Mouse (Mus musculus) heart, embryonic 15.5 days (tissue): ENCODE results near the gene Slc7a5. TPM values are rescaled to one million over a fixed set of nuclear protein-coding genes. Genes with fewer than 3 reads are reported as not detected.
A peak's percentile ranks its signal among the peaks of the same experiment; 100 is the strongest.

Source experiments
- ATAC-seq: fragments of 200-750 bp; cut with Nextera tagmentation; replicated peaks from 2 replicates; pipeline ENCODE4 v1.8.0; 2017; ENCODE audit warnings: low read depth, moderate TSS enrichment; ENCODE audit not compliant: insufficient number of reproducible peaks, insufficient read depth, low FRiP score
- H3K27ac ChIP-seq: fragments of 300-500 bp; sonication (generic); 2 replicates; pipeline ENCODE4 v1.5.1; 2015; ENCODE audit warnings: mild to moderate bottlenecking, inconsistent platforms
- H3K27me3 ChIP-seq: fragments of 300-500 bp; sonication (generic); 2 replicates; pipeline ENCODE4 v1.6.1; 2015; ENCODE audit warnings: inconsistent platforms
- H3K36me3 ChIP-seq: fragments of 300-500 bp; sonication (generic); 2 replicates; pipeline ENCODE4 v1.6.1; 2015; ENCODE audit warnings: mild to moderate bottlenecking, inconsistent platforms
- H3K4me1 ChIP-seq: fragments of 300-500 bp; sonication (generic); replicated peaks from 2 replicates; pipeline ENCODE4 v1.6.1; 2015; ENCODE audit warnings: inconsistent platforms
- H3K4me2 ChIP-seq: fragments of 300-500 bp; sonication (generic); 2 replicates; pipeline ENCODE4 v1.6.1; 2015; ENCODE audit warnings: inconsistent platforms, mild to moderate bottlenecking, moderate library complexity
- H3K4me3 ChIP-seq: fragments of 300-500 bp; sonication (generic); 2 replicates; pipeline ENCODE4 v1.5.1; 2015; ENCODE audit warnings: mild to moderate bottlenecking, inconsistent platforms
- H3K9ac ChIP-seq: fragments of 300-500 bp; sonication (generic); 2 replicates; pipeline ENCODE4 v1.6.1; 2015; ENCODE audit warnings: mild to moderate bottlenecking, inconsistent platforms
- H3K9me3 ChIP-seq: fragments of 300-500 bp; sonication (generic); replicated peaks from 2 replicates; pipeline ENCODE4 v1.6.1; 2016; ENCODE audit warnings: inconsistent platforms
- WGBS: fragments of 180-500 bp; shearing (Covaris S2); methylation state at CpG from one replicate; pipeline ENCODE4 v1.1.7; 2015; ENCODE audit warnings: mixed read lengths; 5-methylcytosine and 5-hydroxymethylcytosine counted together
- polyA plus RNA-seq: library from polyadenylated mRNA; unstranded; fragments of >200 nt; fragmentation: Nextera tagmentation; extraction: Ambion mirVana; gene quantifications from 2 replicates; pipeline ENCODE4 v1.2.1, GENCODE M21; 2015

The Slc7a5 gene
- polyA plus RNA-seq, 1 experiment from 2014 or later: 12.0 TPM

DNA sequence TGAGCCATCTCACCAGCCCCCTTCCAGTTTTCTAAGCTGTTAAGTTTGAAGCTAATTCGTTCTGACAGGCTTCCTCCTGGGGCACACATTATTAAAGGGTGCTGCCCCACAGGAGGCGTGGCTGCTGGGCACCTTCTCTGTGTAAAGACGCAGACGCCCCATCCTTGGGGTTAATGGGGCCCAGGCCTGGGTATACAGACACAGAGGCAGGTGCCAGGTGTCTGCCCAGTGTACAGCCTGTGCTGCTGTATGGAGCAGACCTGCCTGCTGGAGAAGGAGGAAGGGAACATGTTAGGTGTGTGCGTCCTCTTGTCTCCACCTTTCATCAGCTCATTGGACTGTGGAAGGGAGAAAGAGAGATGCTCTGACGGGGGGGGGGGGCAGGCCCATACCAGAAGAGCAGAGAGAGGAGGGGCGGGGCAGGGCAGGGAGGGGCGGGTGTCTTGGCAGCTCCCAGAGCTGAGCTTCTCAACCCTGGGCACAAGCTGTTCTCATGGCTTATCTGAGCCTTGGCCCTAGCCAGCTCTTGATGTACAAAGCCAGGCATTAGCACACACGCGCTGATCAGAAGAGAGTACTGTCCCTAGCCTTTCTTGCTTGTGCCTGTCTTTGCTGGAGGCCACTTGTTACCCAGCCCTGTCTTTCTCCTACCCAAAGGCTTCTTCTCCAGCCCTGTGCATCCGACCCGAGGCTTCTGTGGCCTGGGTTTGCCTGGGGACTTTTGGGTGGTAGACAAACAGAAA, 45.5 kb downstream of the Slc7a5 start:
- Histone ChIP-seq H3K4me3 (no peak overlapping the region), H3K36me3 (no peaks in the 10 kb centered on the region), H3K27me3 (peaks cover 5% of the 10 kb centered on the region), H3K9me3 (no peaks in the 10 kb centered on the region), H3K9ac (no peak overlapping the region), H3K4me1 (peaks cover 3% of the 10 kb centered on the region; the same call in 1 of the 2 replicates), H3K27ac (no peak overlapping the region), H3K4me2 (no peak overlapping the region)
- 49% methylated on average over 10 of the region's 12 CpGs for WGBS
- no peak for ATAC-seq

DNA sequence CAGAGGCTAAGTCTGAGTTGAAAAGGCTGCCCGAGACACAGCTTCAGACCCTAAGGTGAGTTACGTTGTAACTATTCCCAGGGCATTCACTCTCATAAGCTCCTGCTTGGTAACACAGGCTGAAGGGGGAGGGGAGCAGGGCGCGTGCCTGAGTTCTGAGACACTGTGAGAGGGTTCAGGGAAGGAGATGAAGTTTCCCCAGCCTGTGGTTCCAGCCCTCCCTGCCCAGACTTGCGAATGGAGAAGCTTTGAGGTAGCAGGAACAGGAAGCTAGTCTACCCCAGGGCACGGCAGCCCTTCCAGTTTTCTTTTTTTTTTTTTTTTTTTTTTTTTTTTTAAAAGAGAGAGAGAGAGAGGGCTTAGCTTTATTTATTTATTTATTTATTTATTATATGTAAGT, 46.2 kb downstream of the Slc7a5 start:
- peaks cover 5% of the 10 kb centered on the region for H3K27me3 ChIP-seq
- H3K4me2 ChIP-seq: no peak overlapping the region
- no peak overlapping the region for H3K9ac ChIP-seq
- H3K4me3 ChIP-seq: no peak overlapping the region
- WGBS: 46% methylated on average over 6 of the region's 6 CpGs
- ATAC-seq: no peak
- H3K27ac ChIP-seq: no peak overlapping the region
- H3K36me3 ChIP-seq: no peaks in the 10 kb centered on the region
- peaks cover 3% of the 10 kb centered on the region; the same call in 1 of the 2 replicates for H3K4me1 ChIP-seq
- no peaks in the 10 kb centered on the region for H3K9me3 ChIP-seq

DNA sequence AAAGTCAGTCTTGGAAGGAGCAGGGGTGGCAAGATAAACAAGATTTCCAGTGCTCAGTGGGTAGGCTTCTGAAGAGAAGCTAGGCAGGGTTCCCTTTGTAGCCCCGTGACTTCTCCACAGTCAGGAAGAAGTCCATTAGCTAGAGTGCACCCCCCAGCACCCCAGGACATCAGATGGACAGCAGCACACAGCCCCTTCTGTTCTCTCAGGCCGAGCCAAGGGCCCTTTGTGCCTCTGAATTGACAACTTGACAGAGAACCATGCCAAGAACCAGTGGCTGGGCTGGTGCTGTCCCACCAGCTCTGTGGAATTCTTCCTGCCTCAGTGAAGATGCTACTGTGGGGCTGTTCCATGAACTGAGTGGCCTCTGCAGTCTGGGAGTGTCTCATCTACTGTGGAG, 49.7 kb downstream of the Slc7a5 start:
- H3K9ac ChIP-seq: no peak overlapping the region
- ATAC-seq: no peak
- peaks cover 5% of the 10 kb centered on the region; the same call in 1 of the 2 replicates for H3K27me3 ChIP-seq
- no peaks in the 10 kb centered on the region for H3K9me3 ChIP-seq
- no peaks in the 10 kb centered on the region for H3K36me3 ChIP-seq
- WGBS: 43% methylated on average over 2 of the region's 2 CpGs
- H3K4me2 ChIP-seq: no peak overlapping the region
- H3K27ac ChIP-seq: no peak overlapping the region
- H3K4me3 ChIP-seq: no peak overlapping the region
- H3K4me1 ChIP-seq: peaks cover 10% of the 10 kb centered on the region

DNA sequence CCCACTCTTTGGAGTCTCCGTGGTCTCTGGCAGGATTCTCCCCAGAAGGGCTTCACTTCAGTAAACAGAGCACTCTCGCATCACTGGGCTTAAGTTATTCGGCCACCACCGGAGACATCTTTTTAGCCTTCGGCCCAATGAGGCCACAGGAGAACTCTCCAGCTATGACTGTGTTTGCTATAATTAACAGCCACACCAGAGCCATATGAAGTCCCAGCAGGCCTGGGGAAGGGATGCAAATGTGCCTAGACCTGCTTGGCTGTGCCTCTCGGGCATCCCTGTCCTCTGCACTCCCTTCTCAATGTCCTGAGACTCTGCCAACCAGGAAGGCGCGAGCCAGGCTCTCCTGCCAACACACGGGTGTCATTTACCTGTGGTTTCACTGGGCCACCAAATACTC, 50.2 kb downstream of the Slc7a5 start:
- H3K9me3 ChIP-seq: no peaks in the 10 kb centered on the region
- H3K27me3 ChIP-seq: peaks cover 5% of the 10 kb centered on the region; the same call in 1 of the 2 replicates
- 61% methylated on average over 9 of the region's 9 CpGs for WGBS
- H3K4me1 ChIP-seq: peaks cover 14% of the 10 kb centered on the region
- H3K9ac ChIP-seq: no peak overlapping the region
- no peak overlapping the region for H3K4me2 ChIP-seq
- ATAC-seq: no peak
- no peaks in the 10 kb centered on the region for H3K36me3 ChIP-seq
- H3K27ac ChIP-seq: no peak overlapping the region
- H3K4me3 ChIP-seq: no peak overlapping the region

DNA sequence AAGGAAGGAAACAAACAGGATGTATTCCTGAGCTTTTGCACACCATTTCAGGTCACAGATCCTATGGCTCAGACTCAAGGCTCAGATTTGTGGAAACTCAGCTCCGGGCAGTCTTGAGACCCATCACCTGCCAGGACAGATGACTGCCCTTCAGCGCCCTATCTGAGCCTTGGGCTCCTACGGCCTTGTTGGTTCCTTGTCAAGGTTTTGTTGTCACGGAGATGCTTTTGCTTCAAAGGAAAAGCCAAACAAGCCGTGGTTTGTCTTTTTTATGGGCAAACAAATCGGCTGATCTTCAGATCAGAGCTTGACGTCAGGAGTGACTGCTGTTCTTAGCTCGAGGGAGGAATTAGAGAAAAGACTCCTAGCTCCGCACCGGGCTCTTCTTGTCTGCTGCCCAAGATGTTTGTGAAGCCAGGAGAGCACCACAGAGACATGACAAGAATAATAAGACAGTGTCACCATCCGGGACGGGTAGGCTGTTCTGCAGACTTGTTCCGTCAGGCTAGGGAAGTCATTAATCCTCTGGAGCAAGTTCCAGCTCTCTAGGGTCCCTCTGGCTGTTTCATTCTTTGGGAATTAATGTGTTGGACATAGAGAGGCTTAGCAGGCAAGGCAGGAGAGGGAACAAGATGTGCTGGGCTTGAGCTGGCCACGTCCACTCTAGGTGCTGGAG, 51.3 kb downstream of the Slc7a5 start:
- Histone ChIP-seq H3K9ac (no peak overlapping the region), H3K4me3 (no peak overlapping the region), H3K9me3 (no peaks in the 10 kb centered on the region), H3K27me3 (peaks cover 8% of the 10 kb centered on the region; the same call in 1 of the 2 replicates), H3K4me2 (no peak overlapping the region), H3K27ac (no peak overlapping the region), H3K36me3 (no peaks in the 10 kb centered on the region), H3K4me1 (peaks cover 22% of the 10 kb centered on the region)
- 82% methylated on average over 14 of the region's 14 CpGs for WGBS
- ATAC-seq: no peak

DNA sequence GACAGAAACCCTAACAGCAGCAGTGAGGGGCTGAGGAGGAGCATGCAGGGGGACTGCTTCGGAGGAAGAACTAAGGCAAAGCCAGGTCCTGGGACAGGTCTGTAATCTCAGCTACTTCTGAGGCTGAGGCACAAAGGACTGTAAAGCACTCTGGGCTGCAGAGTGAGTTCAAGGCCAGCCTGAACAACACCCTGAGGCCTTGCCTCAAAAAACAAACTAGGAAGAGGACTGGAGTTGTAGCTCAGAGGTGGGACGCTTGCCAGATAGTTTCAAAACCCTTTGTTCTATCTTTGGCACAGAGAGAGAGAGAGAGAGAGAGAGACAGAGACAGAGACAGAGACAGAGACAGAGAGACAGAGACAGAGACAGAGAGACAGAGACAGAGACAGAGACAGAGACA, 53.9 kb downstream of the Slc7a5 start:
- Histone ChIP-seq H3K27ac (no peak overlapping the region), H3K4me1 (peaks cover 30% of the 10 kb centered on the region), H3K27me3 (peaks cover 4% of the 10 kb centered on the region; the same call in 1 of the 2 replicates), H3K36me3 (no peaks in the 10 kb centered on the region), H3K9me3 (no peaks in the 10 kb centered on the region), H3K4me2 (no peak overlapping the region), H3K9ac (no peak overlapping the region), H3K4me3 (no peak overlapping the region)
- 69% methylated on average over 2 of the region's 2 CpGs for WGBS
- no peak for ATAC-seq

DNA sequence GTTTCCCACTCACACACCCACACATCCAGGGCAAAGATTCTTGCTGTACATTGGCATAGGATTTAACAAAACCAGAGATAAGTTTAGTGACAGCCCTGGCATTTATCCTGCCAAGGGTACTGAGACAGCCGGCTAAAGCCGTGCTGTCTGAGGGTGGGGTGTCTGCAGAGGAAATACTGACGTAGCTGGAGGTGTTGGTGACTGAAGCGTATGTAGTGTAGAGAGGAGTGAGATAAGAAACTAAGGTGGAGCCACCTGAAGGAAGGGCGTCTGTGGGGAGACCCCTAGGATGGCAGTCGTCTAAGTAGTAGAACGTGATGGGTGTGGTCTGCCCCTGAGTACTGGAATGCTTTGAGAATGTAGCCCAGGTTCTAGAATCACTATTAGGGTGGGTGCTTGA, 55.0 kb downstream of the Slc7a5 start:
- H3K9me3 ChIP-seq: no peaks in the 10 kb centered on the region
- 13% methylated on average over 7 of the region's 7 CpGs for WGBS
- H3K4me1 ChIP-seq: peaks cover 30% of the 10 kb centered on the region
- no peak overlapping the region for H3K4me2 ChIP-seq
- no peak overlapping the region for H3K4me3 ChIP-seq
- ATAC-seq: peak; percentile 50; the same call in 1 of the 2 replicates
- H3K27ac ChIP-seq: peak overlapping the region; percentile 33; the same call in 1 of the 2 replicates
- no peaks in the 10 kb centered on the region for H3K36me3 ChIP-seq
- peaks cover 4% of the 10 kb centered on the region; the same call in 1 of the 2 replicates for H3K27me3 ChIP-seq
- H3K9ac ChIP-seq: no peak overlapping the region

DNA sequence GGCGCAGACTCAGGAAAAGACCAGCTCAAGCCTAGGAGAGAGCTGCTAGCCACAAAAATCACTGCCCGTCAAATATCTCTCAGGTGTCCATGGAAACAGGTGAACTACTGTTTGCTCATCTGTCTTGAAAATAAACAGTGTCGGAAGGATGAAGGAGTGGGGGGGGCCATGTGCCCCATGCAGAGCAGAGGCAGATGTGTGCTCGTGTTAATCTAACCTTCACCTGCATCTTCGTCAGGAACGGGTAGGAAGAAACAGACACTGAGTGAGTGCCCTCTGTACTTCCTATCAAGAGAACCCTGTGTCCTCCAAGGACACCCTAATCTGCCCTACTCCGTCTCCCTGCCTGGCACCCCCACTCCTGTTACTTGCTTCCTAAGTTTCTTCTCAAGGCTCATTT, 55.8 kb downstream of the Slc7a5 start:
- no peak overlapping the region for H3K9ac ChIP-seq
- no peak overlapping the region for H3K27ac ChIP-seq
- H3K27me3 ChIP-seq: peaks cover 4% of the 10 kb centered on the region; the same call in 1 of the 2 replicates
- H3K4me1 ChIP-seq: peaks cover 30% of the 10 kb centered on the region
- H3K4me3 ChIP-seq: no peak overlapping the region
- ATAC-seq: no peak
- H3K9me3 ChIP-seq: no peaks in the 10 kb centered on the region
- no peaks in the 10 kb centered on the region for H3K36me3 ChIP-seq
- H3K4me2 ChIP-seq: no peak overlapping the region
- WGBS: 61% methylated on average over 7 of the region's 7 CpGs

DNA sequence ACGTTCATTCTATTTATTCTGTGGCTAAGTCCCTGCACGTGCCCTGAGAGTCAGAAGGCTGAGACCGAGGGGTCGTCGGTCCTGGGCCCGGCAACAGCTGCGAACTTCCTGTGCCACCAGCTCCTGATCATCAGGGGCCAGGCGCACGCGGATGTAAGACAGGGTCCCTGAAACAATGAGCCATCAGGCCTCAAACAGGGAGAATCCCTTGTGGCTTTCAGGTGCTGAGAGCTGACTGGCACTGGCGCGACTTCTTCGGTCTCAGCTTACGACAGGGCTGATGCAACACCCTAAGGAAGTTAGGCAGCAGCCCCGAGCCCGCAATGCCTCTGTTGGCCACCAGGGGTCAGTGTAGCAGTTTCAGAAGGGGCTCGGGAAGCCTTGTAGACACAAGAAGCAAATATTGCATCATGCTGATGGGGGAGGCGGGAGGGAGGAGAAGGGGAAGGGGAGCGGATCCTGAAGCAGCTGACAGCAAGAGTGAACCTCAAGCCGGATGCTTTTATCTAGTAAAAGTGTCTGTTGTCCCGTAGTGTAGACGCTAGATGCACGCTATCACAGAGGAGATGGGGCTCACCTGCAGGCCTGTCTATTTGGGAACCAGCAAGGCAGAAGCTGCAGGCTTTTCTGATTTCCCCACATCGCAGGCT, 56.5 kb downstream of the Slc7a5 start:
- Histone ChIP-seq H3K4me1 (peaks cover 30% of the 10 kb centered on the region), H3K36me3 (no peaks in the 10 kb centered on the region), H3K4me3 (peak overlapping the region; percentile 33), H3K27ac (no peak overlapping the region), H3K27me3 (peaks cover 4% of the 10 kb centered on the region; the same call in 1 of the 2 replicates), H3K9me3 (no peaks in the 10 kb centered on the region), H3K4me2 (peak overlapping the region; percentile 64), H3K9ac (no peak overlapping the region; the same call in 1 of the 2 replicates)
- peak; percentile 67 for ATAC-seq
- 6% methylated on average over 24 of the region's 24 CpGs for WGBS

DNA sequence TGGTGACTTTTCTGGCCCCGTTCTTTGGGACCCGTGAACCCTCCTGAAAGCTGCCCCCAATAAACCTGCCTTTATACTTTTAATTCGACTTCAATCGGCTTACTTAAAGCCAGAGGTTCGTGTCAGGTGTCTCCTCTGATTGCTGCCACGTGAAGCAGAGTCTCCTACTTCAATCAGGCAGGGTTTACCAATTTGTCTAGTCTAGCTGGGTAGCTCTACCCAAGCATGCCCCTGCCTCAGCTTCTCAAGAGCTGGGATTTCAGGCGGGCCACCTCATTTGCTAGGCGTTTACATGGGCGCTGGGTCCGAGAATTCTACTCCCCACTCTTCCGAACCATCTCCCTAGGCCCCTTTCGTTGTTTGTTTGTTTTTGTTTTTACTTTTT, 57.1 kb downstream of the Slc7a5 start:
- Histone ChIP-seq H3K4me1 (peaks cover 30% of the 10 kb centered on the region), H3K9me3 (no peaks in the 10 kb centered on the region), H3K36me3 (no peaks in the 10 kb centered on the region), H3K27me3 (peaks cover 4% of the 10 kb centered on the region; the same call in 1 of the 2 replicates), H3K4me2 (peak overlapping the region; percentile 64), H3K4me3 (peak overlapping the region; percentile 33), H3K9ac (no peak overlapping the region), H3K27ac (no peak overlapping the region)
- WGBS: 44% methylated on average over 12 of the region's 12 CpGs
- ATAC-seq: no peak

DNA sequence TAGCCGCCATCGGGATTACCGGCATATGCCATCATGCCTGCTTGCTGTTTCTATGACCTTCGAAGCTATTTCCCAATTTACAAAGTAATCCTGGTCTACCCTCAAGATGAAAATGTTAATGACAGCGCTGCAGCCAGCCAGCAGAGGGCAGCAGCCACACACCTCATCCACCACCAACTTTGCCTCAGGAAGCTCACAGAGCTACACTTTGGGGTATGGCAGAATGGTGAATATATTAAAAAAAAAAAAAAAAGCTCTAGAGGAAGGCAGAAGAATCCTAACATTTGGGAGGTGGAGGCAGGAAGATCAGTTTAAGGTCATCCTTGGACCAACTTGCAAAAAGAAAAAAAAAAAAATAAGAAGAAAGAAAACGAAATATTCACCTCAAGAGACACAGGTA, 57.5 kb downstream of the Slc7a5 start:
- H3K4me3 ChIP-seq: no peak overlapping the region
- peaks cover 4% of the 10 kb centered on the region; the same call in 1 of the 2 replicates for H3K27me3 ChIP-seq
- ATAC-seq: no peak
- 14% methylated on average over 6 of the region's 6 CpGs for WGBS
- H3K27ac ChIP-seq: no peak overlapping the region
- H3K4me1 ChIP-seq: peaks cover 30% of the 10 kb centered on the region
- H3K36me3 ChIP-seq: no peaks in the 10 kb centered on the region
- H3K4me2 ChIP-seq: no peak overlapping the region
- no peak overlapping the region for H3K9ac ChIP-seq
- no peaks in the 10 kb centered on the region for H3K9me3 ChIP-seq
